Mouse (Mus musculus) E14TG2a.4 (cell line): ENCODE measurements around the gene Abcb1a.

ENCODE experiments used
- H3K27me3 ChIP-seq: 2 replicates; pipeline ENCODE4 v1.6.1; 2014; ENCODE audit warnings: low read length, control low read depth; ENCODE audit not compliant: insufficient read depth
- H3K36me3 ChIP-seq: 2 replicates; pipeline ENCODE4 v1.6.1; 2014; ENCODE audit warnings: low read length, control low read depth; ENCODE audit not compliant: insufficient read depth
- H3K4me1 ChIP-seq: replicated peaks from 2 replicates; pipeline ENCODE4 v1.6.1; 2014; ENCODE audit warnings: low read depth, low read length, control low read depth
- H3K4me3 ChIP-seq: replicated peaks from 2 replicates; pipeline ENCODE4 v1.5.1; 2014; ENCODE audit warnings: mild to moderate bottlenecking, low read length
- H3K9me3 ChIP-seq: 2 replicates; pipeline ENCODE4 v1.6.1; 2014; ENCODE audit warnings: low read length, control low read depth
- CTCF ChIP-seq: conservative IDR thresholded peaks from 2 replicates; pipeline ENCODE4 v1.5.1; 2014; ENCODE audit warnings: low read length
- NANOG ChIP-seq: IDR thresholded peaks from 2 replicates; pipeline ENCODE4 v1.6.1; 2014; ENCODE audit warnings: borderline replicate concordance, low read length, mixed read lengths
- POU5F1 ChIP-seq: IDR thresholded peaks from 2 replicates; pipeline ENCODE4 v1.6.1; 2014; ENCODE audit warnings: low read length, borderline replicate concordance

Gene Abcb1a

DNA sequence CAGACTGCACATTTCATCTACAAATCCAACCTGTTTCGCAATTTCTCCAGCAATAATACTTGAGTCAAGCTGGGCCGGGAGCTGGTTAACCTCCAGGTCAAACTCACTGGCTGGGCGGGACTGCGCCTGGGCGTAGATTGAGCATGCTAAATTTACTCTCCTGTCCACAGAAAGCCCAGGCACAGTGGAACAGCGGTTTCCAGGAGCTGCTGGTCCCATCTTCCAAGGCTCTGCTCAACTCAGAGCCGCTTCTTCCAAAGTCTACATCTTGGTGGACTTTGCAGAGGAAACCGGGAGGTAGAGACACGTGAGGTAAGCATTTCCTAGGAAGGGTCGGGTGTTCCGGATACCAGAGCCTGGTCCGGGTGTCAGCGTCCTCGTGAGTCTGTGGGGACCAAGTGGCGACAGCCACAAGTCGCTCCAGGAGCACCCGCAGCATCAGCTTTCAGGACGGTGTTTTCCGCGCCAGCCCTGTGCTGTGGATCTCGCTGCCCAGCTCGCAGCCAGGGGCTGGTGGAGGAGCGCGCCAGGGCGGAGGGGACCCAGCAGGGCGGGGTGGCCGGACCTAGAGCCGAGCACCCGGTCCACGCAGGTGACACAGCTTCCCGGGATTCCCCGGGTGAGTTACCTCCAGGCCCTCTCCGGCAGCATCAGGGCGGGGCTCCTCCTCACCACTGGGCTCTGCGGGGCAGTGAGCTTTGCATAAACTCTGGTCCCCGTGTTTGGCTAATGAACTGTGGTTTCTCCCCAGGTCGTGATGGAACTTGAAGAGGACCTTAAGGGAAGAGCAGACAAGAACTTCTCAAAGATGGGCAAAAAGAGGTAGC is at the start of gene Abcb1a:
Gene Abcb1a, plus strand, starts transcription at position 167 of the 827 bp plus-strand sequence.
- peaks cover 20% of the 10 kb centered on the region for H3K27me3 ChIP-seq
- peaks cover 10% of the 10 kb centered on the region; the same call in 1 of the 2 replicates for H3K4me1 ChIP-seq
- H3K4me3 ChIP-seq: peak within 1 kb of the TSS; percentile 79
- no peaks in the 10 kb centered on the region for H3K9me3 ChIP-seq
- H3K36me3 ChIP-seq: no peaks in the 10 kb centered on the region
- TF ChIP-seq NANOG (no peak), POU5F1 (no peak), CTCF (no peak)

DNA sequence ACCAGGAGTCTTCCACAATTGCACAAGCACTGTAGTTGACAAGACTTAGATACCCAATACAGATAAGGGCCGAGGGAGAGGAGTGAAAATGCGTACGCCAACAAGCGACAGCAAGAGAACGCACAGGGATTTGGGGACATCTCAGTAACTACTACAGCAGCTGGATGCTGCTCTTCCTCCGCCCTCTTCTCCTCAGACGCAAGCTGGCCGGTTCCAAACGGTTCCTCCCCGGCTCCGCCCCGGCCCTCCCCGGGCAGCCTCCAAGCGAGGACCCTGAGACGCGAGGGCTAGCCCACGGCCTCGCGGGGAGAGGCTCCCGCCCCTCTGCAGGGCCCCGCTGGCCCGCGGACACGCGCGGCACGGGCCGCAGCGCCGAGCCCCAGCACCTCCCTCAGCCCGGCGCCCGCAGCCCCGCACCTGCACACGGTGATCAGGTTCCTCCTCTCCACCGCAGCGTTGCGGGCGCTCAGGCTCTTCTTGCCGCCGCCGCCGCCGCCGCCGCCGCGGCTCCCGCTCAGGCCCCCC is 37.7 kb upstream of the Abcb1a start:
- Histone ChIP-seq H3K27me3 (peaks cover 9% of the 10 kb centered on the region), H3K36me3 (no peaks in the 10 kb centered on the region), H3K4me3 (peak overlapping the region; percentile 97), H3K4me1 (peaks cover 5% of the 10 kb centered on the region), H3K9me3 (no peaks in the 10 kb centered on the region)
- TF ChIP-seq POU5F1: no peak
- TF ChIP-seq NANOG: no peak
- no peak for TF ChIP-seq CTCF

DNA sequence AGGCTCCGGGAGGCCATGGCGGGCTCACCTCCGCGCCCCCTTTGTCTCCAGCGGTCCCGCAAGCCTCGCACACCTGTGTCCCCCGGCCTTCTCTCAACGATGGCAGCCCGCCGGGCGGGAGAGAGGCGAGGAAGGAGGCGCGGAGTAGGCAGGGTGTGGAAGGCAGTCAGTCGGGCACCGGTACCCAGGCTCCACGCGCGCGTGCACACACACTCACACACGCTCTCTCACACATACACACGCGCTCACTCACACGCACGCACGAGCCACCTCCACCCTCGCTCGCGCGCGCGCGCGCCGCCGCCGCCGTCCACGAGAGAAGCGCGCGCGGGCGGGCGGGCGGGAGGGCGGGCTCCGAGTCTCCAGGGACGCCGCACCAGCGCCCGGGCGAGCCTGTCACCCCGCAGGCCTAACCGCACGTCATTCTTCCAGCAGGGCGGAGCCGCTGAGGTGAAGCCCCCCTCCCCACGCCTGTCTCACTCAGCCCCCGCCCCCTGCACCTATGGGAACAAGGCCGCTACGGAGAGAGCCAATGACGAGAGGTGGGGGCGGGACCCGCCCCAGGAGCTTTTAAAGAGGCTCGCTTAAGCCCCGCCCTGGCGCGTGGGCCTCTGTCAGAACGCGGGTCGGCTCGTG is 37.2 kb upstream of the Abcb1a start, which contains the start of gene Rundc3b:
Gene Rundc3b, minus strand, starts transcription at position 357 of the 636 bp plus-strand sequence.
- Histone ChIP-seq H3K27me3 (peaks cover 9% of the 10 kb centered on the region), H3K36me3 (no peaks in the 10 kb centered on the region), H3K9me3 (no peaks in the 10 kb centered on the region), H3K4me3 (peak within 1 kb of the TSS; percentile 97), H3K4me1 (peaks cover 5% of the 10 kb centered on the region)
- TF ChIP-seq NANOG: no peak
- TF ChIP-seq CTCF: no peak
- TF ChIP-seq POU5F1: no peak

DNA sequence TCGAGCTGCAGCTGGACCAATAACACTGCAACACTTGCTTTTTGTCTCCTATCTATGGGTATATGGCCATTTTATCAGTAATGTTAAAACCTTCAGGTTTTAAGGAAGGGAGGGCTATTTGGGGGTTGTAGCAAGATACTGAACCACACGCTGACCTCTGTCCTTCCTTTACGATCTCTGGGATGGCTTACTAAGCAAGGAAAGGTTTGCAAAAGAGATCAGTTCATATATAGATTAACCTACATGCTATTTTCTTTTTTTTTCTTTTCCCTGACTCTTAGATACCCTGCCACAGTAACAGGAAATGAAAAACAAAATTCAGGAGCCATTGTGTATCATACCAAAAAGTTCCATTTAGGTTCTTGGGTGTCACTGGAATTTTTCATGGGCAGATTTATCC is 27.0 kb upstream of the Abcb1a start:
- Histone ChIP-seq H3K4me1 (no peaks in the 10 kb centered on the region), H3K4me3 (no peak overlapping the region), H3K36me3 (no peaks in the 10 kb centered on the region), H3K9me3 (no peaks in the 10 kb centered on the region), H3K27me3 (no peaks in the 10 kb centered on the region)
- TF ChIP-seq CTCF: no peak
- no peak for TF ChIP-seq NANOG
- no peak for TF ChIP-seq POU5F1

DNA sequence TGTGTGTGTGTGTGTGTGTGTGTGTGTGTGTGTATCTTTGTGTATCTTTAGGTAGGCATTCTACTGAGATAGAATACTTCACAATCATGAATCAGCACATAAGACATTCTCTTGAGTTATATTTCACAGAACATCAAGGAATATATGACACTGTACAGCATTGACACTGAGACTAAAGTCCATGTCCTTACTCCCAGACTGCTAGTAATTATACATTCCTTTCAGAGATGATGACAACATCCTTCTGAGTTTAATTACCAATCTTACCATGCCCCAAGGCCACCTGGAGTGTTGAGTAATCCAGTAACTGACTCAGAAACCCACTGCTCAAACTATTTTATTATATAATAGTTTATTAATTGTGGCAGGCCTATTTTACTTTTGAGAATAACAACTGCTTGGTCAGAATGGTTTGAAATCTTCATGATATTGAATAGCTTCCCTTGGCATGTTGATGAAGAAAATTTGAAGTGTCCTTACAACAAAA is 25.3 kb upstream of the Abcb1a start:
- no peak for TF ChIP-seq POU5F1
- no peak for TF ChIP-seq CTCF
- TF ChIP-seq NANOG: no peak
- Histone ChIP-seq H3K36me3 (no peaks in the 10 kb centered on the region), H3K27me3 (no peaks in the 10 kb centered on the region), H3K4me3 (no peak overlapping the region), H3K9me3 (no peaks in the 10 kb centered on the region), H3K4me1 (no peaks in the 10 kb centered on the region)

DNA sequence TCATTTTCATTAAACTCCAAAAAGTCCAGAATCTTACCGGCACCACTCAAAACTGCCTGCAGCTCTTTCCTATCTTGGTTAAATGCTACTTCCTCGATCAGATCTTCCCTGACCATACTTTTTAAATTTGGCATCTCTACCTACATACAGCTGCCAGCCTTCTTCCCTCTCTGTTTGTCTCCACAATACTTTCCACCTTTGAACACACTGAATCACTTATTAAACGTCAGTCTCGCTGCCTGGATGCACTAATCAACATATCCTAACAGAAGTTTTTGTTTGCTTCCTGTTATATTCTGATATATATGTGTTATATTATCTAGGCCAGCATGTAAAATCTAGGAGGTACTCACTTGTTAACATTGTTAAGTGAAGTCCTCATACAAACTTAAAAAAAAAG is 11.6 kb upstream of the Abcb1a start:
- Histone ChIP-seq H3K4me3 (no peak overlapping the region), H3K9me3 (no peaks in the 10 kb centered on the region), H3K36me3 (no peaks in the 10 kb centered on the region), H3K4me1 (no peaks in the 10 kb centered on the region), H3K27me3 (no peaks in the 10 kb centered on the region)
- no peak for TF ChIP-seq NANOG
- no peak for TF ChIP-seq CTCF
- TF ChIP-seq POU5F1: no peak

DNA sequence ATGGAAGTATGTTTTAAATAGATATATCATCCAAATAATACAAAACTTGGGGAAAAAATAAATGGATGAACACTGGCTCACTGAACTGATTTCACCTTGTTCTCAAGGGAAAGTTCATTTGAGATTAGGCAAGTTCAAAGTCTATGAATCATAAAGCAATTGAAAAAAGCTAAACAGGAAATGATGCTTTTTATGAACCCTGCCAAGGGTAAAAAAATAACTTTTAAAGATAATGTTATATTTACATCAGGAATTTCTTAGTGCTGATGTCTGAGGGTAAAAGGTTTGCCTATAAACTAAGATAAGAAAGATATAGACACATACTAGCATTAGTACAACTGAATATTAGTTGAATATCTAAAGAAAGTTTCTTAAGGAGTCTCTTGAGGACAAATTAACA is 11.1 kb upstream of the Abcb1a start:
- Histone ChIP-seq H3K4me3 (no peak overlapping the region), H3K27me3 (no peaks in the 10 kb centered on the region), H3K36me3 (no peaks in the 10 kb centered on the region), H3K9me3 (no peaks in the 10 kb centered on the region), H3K4me1 (no peaks in the 10 kb centered on the region)
- no peak for TF ChIP-seq CTCF
- TF ChIP-seq NANOG: no peak
- TF ChIP-seq POU5F1: no peak

DNA sequence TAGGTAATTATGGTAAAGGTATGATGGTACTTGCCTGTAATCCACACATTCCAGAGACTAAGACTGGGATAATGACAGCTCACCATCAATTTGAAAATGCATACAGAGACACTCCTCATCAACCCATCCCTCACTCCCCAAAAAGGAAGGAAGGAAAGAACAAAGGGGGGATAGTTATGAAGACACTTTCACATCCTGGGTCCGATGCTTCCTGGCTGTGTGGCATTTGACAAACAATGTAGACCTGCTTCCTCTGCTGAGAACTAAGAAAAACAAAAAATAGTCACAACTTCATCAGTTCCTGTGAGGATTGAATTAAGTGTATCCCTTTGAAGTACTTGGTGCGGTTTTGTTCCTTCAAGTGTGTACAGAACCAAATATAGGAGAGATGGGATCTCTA is 7.8 kb upstream of the Abcb1a start:
- Histone ChIP-seq H3K27me3 (no peaks in the 10 kb centered on the region), H3K4me1 (no peaks in the 10 kb centered on the region), H3K4me3 (no peak overlapping the region), H3K9me3 (no peaks in the 10 kb centered on the region), H3K36me3 (no peaks in the 10 kb centered on the region)
- TF ChIP-seq CTCF: no peak
- TF ChIP-seq POU5F1: no peak
- TF ChIP-seq NANOG: no peak
